Mouse (Mus musculus) spleen, adult 18-20 months (tissue): ENCODE data around the gene Mrps35.

Experiments
- DNase-seq, 2 experiments: peaks; one replicate each; pipeline ENCODE4 v3.0.0; 2022; ENCODE audit warnings: mixed read lengths in 2 of 2

Gene Mrps35

DNA sequence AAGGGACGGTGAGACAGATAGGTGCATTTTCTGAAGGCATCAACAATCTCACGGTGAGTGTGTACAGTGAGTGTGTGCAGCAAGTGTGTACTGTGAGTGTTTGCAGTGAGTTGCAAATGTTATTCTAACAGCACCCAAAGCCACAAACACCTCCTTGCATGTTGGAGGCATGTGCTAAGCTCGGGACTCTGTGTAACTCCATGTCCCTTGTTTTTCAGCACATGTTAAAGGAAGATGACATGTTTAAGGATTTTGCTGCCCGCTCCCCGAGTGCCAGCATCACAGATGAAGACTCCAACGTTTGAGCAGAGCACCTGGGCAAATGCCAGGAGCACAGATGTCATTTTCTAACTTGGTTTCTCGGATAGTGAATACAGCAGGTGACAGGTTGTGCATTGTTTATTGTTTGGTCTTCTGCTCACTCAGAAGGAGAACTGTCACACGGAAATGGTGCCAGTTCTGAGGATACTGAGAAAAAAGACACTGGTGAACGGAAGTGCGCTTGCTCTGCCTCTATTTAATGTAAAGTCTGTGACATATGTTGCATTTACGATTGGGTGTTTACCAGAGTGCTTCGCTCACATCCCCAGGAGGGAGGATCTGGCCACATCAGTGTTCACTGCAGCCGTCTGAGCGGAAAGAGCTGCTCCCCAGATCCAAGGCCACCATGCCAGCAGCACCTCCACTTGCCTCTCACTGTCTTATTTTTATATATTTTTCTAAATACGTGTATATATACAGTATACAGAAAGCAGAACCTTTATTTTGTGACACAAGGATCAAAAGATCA, 12.3 kb upstream of the Mrps35 start:
- DNase-seq, result no peak

- no peak for DNase-seq
These were observed 10.2 kb upstream of the Mrps35 start, which contains the start of gene Rep15 for GRCm38 (mm10) chr6:147032303-147032925. Gene Rep15, plus strand, starts transcription at chr6:147032584.

DNA sequence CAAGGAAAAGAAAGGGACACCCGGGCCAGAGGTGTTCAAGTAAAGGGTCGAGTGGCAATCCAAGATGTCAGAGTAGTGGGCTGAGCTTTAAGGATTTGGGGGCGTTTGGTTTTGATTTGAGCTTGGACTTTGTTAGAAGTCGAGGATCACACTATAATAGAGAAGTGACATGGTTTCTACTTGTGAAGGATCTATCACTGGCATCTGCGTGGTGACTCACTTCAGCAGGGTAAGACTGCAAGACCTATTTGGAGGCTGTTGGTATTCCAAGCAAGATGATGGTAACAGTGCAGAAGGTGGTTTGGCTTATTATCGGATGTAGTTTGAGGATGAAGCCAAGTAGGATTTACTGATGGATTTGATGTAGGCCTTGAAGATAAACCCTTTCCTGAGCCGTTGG, 1.1 kb downstream of the Mrps35 start:
- DNase-seq, result no peak

DNA sequence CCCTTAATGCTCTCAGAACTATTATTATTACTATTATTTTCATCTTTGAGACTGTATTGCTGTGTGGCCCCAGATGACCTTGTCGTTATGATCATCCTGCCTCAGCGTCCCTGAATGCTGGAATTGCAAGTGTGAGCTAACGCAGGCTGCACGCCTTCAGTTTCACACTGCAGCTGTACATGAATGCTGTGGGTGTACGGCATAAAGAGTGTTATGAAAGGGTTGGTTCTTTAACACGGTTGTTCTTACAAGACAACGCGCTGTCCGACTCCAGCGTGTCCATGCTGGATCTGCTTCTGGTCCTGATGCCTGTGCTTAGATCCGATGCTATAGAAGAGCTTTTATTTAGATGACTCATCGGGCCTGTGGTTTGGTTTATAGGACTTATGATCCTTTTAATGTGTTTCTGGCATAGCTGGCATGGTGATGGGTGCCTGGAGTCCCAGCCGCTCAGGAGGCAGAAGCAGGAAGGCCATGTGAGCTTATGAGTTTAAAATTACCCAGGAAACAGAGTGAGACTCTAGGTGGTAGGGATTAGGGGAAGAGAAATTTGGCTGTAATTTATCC, 6.8 kb downstream of the Mrps35 start:
- DNase-seq, result no peak

DNA sequence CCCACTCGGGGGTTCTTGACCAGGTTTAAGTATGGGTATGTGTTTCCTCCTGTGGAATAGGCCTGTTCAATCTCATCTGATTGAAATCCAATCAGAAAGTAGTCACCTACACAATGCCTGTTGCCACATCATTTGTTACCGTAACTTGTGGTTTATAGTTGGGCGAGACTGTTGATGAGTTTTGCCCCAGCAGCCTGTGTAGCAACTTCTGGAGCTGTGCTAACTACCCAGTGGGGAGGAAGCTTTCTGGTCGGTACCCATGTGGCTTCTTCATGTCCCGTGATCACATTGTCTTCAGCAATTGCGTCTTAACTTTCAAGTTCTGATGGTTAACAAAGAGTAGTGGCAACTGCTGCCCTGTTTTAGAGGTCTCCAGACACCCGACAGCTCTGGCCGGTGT, 9.1 kb downstream of the Mrps35 start:
- no peak for DNase-seq

GRCm38 (mm10) chr6:147052440-147052839, 9.9 kb downstream of the Mrps35 start:
- no peak for DNase-seq

DNA sequence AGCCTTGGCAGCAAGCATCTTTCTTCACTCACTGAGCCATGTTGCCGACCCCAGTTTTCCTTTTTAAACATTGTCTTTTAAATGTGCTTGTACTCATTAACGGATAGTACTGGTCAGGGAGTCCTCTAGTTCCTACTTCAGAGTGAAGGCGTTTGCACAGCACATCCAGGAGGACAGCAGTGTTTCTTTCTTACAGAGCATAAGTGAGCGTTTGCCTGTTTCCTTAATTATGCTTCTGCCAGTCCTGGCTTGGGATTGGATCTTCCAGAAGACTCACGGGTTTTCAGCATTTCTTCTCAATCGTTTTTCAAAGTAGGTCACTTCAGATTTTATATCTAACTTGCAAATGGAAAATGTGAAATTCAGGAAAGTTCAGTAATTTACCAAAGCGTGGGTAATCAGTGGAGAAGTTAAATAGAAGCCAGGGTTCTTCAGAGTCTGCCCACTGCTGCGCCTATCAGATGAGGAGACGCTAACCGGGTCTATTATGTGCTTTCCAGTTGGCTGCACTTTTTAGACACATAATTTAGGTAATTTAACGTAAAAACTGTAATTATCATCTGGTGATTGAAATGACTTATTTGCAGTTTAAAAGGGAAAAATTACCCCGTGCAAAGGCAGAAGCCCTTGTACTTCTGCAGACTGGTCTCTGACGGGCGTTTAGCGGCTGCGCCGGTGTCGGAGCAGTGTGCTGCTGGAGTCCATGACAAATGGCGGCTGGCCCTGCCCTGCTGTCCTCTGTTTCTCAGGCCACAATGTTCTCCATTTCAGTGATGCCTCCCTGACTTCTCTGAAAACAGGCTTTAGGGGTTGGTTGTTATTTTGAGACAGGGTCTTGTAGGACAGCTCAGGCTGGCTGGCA, 11.5 kb downstream of the Mrps35 start:
- no peak for DNase-seq

DNA sequence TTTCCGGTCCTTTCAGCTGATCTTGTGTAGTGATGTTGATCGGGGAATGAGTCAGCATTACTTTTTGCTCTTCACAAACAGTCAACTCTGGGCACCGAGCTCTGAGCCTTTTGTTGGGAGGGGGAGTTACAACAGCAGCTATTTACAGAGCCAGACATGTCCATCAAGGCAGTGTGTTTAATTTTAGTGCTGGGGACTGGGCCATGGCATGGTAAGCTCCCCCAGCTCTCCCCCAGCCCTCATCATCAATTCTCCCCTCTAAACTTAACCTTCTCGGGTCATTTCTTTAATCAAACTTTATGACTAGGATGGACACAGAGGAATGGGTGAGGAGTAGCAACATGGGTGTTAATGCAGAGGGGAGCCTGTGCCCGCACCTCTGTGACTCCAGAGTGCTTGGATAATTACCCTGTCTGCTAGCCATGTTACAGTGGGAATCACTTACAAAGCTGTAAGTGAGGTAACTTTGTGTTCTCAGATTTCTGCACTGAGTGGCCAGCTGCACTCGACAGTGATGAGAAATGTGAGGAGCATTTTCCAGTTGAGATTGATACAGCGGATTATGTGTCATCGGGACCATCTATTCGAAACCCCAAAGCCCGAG, 12.9 kb downstream of the Mrps35 start:
- DNase-seq, result no peak

DNA sequence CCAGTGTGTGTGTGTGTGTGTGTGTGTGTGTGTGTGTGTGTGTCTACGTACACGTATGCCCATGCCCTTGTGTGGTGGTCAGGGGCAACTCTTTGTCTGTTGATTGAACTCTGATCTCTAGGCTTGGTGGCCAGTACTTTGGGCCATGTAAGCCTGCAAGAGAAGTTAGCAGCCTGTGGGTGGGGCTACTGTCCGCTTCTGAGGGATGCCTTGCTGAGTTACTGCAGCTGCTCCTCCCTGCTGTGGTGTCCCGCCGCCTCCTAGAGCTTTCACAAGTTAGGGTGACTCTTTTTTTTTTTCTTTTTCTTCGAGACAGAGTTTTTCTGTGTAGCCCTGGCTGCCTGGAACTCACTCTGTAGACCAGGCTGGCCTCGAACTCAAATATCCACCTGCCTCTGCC, 16.8 kb downstream of the Mrps35 start:
- no peak for DNase-seq

DNA sequence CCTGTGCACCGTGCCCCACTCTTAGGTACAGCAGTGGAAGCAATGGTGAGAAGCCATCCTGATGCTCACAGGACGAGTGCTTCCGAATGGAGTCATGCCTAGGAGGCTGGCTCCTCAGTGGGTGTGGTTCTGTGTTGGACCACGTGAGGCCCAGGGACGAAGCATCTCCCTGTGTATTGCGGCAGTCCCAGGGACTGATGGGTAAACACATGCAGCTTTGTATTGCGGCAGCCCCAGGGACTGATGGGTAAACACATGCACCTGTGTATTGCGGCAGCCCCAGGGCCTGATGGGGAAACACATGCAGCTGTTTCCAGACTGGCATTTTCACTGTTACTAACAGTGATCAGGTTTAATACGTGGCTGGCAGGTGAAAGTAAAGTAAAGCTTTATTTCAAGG, 19.1 kb downstream of the Mrps35 start:
- DNase-seq, result no peak

GRCm38 (mm10) chr6:147062034-147062433, 19.5 kb downstream of the Mrps35 start:
- no peak for DNase-seq

DNA sequence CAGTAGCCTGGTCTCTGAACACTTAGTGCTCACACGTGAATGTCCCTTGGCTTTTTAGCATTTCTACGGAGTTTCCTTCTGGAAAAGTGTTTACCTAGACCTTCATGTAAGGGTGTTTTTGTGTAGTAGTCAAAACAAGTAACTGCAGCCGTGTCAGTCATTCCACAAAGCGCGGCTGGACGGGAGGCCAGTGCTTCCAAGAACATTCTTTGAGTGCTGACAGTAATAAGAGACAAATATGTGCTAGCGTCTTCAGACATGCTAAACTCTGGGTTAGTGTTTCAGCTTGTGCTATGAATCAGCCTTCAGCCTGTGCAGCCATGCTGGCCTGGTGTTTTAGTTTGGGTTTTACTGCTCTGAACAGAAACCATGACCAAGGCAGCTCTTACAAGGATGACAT, 20.1 kb downstream of the Mrps35 start:
- DNase-seq, result no peak

DNA sequence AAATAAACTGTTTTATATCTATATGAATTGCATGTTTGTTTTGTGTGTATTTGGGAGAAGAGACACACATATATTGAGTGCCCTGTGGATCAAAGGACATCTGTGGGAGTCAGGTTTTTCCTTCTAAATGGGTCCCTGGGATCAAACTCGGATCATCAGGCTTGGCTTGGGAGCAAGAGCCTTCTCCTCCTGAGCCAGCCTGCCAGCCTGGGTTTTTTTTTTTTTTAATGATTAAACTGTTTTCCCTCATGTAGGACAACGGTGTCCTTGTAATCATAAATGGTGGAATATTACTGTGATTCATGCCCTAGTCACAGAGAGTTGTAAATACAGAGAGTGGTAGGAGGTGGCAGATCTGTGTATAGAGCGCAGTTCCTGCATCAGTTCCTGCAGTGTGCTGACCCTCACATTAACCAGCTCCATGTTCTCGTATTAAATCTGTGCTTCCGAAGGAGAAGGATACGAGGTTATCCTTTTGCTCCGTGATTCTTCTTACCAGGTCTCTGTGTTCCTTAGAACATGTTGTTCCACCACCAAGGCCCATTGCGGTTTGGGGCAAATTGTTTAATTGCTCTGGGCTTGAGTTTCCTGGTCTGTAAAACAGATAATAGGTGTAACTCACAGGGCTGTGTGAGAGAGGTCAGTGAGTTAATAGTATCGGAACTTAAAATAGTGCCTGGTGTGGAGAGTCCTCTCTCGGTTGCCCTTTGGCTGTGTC, 21.8 kb downstream of the Mrps35 start:
- DNase-seq, result no peak

DNA sequence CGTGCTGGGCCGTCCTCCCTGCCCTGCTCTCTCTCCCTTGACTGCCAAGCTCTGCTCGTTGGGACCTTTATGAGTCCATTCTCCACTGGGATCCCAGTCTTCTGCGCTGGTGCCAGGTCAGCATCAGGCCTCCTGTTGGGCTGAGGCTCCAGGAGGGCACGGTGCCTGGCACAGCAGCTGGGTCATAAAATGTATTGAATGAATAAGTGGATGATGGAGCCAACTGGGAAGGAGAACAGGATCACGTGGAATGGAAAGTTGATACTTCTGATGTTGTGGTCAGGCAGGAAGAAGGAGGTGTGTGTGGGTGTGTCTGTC, 22.3 kb downstream of the Mrps35 start:
- no peak for DNase-seq

DNA sequence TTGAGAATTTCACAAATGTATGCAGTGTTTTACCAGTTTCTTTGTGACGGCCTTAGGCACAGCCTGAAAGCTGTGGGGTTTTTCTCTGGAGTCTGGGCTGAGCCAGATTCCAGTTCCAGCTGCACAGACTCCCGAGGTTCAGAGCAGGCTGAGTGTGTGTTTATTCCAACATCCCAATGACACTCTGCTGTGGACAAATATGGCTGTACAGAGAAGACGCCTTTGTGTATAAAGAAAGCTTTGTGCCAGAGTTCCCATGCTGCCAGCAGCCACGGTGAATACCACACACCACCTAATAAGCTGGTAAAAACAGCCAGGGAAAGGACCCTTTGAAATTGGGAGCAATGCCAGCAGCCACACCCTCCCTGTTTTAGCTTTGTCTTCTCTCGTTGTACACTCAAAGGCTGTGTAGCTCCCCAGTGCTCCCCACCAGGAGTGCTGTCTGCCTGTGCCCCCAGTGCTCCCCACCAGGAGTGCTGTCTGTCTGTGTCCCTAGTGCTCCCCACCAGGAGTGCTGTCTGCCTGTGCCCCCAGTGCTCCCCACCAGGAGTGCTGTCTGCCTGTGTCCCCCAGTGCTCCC, 33.3 kb downstream of the Mrps35 start:
- no peak for DNase-seq

GRCm38 (mm10) chr6:147076878-147077277, 34.3 kb downstream of the Mrps35 start:
- no peak for DNase-seq

DNA sequence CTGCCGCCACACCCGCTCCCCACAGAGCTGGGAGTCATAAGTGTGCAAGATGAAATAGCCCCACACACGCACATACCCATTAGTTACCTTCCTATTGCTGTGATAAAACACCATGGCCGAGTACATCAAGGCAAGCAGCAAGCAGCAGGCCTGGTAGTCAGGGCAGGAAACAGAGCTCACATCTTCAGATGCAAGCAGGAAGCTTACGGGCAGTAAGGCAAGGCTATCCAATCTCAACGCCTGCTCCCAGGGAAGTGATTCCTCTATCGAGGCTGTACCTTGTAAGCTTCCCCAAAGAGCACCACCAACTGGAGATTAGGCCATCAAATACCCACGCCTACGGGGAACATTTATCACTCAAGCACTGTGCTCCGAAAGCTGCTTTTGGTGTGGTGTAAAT, 37.4 kb downstream of the Mrps35 start:
- no peak for DNase-seq

GRCm38 (mm10) chr6:147085398-147086040, 43.0 kb downstream of the Mrps35 start:
- DNase-seq, result no peak

DNA sequence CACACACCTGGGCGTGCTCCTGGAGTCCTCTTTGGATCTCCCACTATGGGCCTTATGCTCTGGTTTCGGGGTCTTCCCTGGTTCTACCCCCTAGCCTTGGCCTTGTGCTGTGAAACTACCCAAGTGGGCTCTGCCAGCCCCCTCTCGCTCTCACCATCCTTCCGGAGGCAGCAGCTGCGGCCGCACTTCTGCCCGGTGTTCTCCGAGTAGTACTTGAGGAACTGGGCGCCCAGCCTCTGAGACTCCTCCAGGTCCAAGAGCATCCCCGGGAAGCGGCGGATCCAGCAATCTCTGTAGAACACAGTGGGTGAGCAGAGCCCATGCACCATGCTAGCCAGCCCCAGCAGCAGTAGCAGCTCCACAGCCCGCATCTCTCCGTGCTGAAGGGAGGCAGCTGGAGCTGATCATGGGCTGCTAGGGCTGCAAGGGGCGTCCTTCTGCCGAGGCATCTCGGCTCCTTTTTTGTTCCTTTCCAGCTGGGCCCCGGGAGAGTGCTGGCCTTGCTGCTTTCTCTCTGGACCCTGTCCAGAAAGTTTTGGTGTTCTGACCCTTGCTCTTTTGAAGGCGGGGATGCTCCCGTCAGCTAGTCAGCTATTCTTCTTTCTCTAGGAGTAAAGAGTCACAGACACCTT, 44.1 kb downstream of the Mrps35 start, which contains the start of gene Mansc4:
Gene Mansc4, minus strand, starts transcription at position 439 of the 632 bp plus-strand sequence.
- no peak for DNase-seq

GRCm38 (mm10) chr6:147087736-147088135, 45.2 kb downstream of the Mrps35 start:
- DNase-seq, result no peak

DNA sequence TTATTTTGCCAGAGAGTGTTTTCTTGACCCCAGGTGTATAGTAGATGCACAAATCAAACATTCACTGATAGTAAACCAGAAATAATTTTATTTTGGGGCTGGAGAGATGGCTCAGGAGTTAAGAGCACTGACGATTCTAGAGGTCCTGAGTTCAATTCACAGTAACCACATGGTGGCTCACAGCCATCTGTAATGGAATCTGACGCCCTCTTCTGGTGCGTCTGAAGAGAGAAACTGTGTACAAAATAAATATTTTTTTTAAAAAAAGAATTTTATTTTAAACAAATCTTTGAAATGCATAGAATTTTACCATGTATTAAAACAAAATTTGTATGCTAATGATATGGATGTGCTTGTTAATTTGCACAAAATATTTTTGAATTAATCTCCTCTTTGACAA, 46.0 kb downstream of the Mrps35 start:
- DNase-seq, result no peak
